Mouse (Mus musculus) midbrain, postnatal 0 days (tissue): ENCODE results near the gene Hsd17b3. TPM values are rescaled to one million over a fixed set of nuclear protein-coding genes. Genes with fewer than 3 reads are reported as not detected.

Source experiments
- ATAC-seq: fragments of 200-750 bp; cut with Nextera tagmentation; 2 replicates; pipeline ENCODE4 v1.8.0; 2017; ENCODE audit warnings: moderate number of reproducible peaks, mild to moderate bottlenecking, moderate TSS enrichment, moderate library complexity; ENCODE audit not compliant: low FRiP score
- DNase-seq: peaks from one replicate; pipeline ENCODE4 v3.0.0-alpha.2; 2015; ENCODE audit warnings: low spot score
- H3K27ac ChIP-seq: fragments of 300-500 bp; sonication (generic); 2 replicates; pipeline ENCODE4 v1.5.1; 2014; ENCODE audit warnings: low read depth, mild to moderate bottlenecking, low read length, mixed read lengths
- H3K27me3 ChIP-seq: fragments of 300-500 bp; sonication (generic); 2 replicates; pipeline ENCODE4 v1.6.1; 2014; ENCODE audit warnings: low read length, control low read depth, mixed read lengths; ENCODE audit not compliant: insufficient read depth
- H3K36me3 ChIP-seq: fragments of 300-500 bp; sonication (generic); 2 replicates; pipeline ENCODE4 v1.6.1; 2014; ENCODE audit warnings: low read length, control low read depth, mixed read lengths; ENCODE audit not compliant: insufficient read depth
- H3K4me1 ChIP-seq: fragments of 300-500 bp; sonication (generic); 2 replicates; pipeline ENCODE4 v1.6.1; 2014; ENCODE audit warnings: mild to moderate bottlenecking, control low read depth, antibody characterized with exemption, low read length, mixed read lengths; ENCODE audit not compliant: insufficient read depth
- H3K4me2 ChIP-seq: fragments of 300-500 bp; sonication (generic); 2 replicates; pipeline ENCODE4 v1.6.1; 2014; ENCODE audit warnings: low read depth, mild to moderate bottlenecking, low read length, mixed read lengths; ENCODE audit not compliant: poor library complexity, severe bottlenecking
- H3K4me3 ChIP-seq: fragments of 300-500 bp; sonication (generic); 2 replicates; pipeline ENCODE4 v1.5.1; 2014; ENCODE audit warnings: low read depth, mild to moderate bottlenecking, low read length, moderate library complexity
- H3K9ac ChIP-seq: fragments of 300-500 bp; sonication (generic); replicated peaks from 2 replicates; pipeline ENCODE4 v1.6.1; 2014; ENCODE audit warnings: mild to moderate bottlenecking, low read length, moderate library complexity, mixed read lengths; ENCODE audit not compliant: poor library complexity, severe bottlenecking
- H3K9me3 ChIP-seq: fragments of 300-500 bp; sonication (generic); 2 replicates; pipeline ENCODE4 v1.6.1; 2016; ENCODE audit warnings: low read length, control low read depth
- CTCF ChIP-seq: IDR thresholded peaks from 2 replicates; pipeline ENCODE4 v1.5.1; 2016; ENCODE audit warnings: antibody characterized with exemption, mild to moderate bottlenecking
- WGBS: fragments of 180-500 bp; shearing (Covaris S2); extraction: QIAGEN DNeasy Blood & Tissue Kit; methylation state at CpG from one replicate; pipeline ENCODE4 v1.1.7; 2014; 5-methylcytosine and 5-hydroxymethylcytosine counted together
- polyA plus RNA-seq: library from polyadenylated mRNA; unstranded; fragments of >200 nt; fragmentation: Nextera tagmentation; extraction: Ambion mirVana; gene quantifications from 2 replicates; pipeline ENCODE4 v1.2.1, GENCODE M21; 2015
- total RNA-seq: library from RNA; depleted of rRNA; stranded (reverse); fragments of >200 nt; gene quantifications from 2 replicates; pipeline ENCODE4 v1.2.3, GENCODE M21; 2014

Gene Hsd17b3
- total and polyA plus RNA-seq, 2 experiments from 2014 or later, result not detected

- H3K4me2 ChIP-seq, result no peak overlapping the region
- ATAC-seq (no peak), DNase-seq (no peak)
- H3K9me3 ChIP-seq, result no peaks in the 10 kb centered on the region
- no peak overlapping the region for H3K27ac ChIP-seq
- H3K4me3 ChIP-seq, result no peak overlapping the region
- H3K9ac ChIP-seq, result no peak overlapping the region
- no peaks in the 10 kb centered on the region for H3K27me3 ChIP-seq
- no peaks in the 10 kb centered on the region for H3K36me3 ChIP-seq
- no peaks in the 10 kb centered on the region for H3K4me1 ChIP-seq
- no peak for TF ChIP-seq CTCF
- 36% methylated on average over 6 of the region's 6 CpGs for WGBS
Measured at GRCm38 (mm10) chr13:64123491-64124188, 34.6 kb upstream of the Hsd17b3 start.

GRCm38 (mm10) chr13:64120760-64121159 lies 31.7 kb upstream of the Hsd17b3 start:
- no peak overlapping the region for H3K4me3 ChIP-seq
- H3K9ac ChIP-seq, result no peak overlapping the region
- DNase-seq (no peak), ATAC-seq (no peak)
- H3K9me3 ChIP-seq, result no peaks in the 10 kb centered on the region
- no peaks in the 10 kb centered on the region for H3K36me3 ChIP-seq
- 55% methylated on average over 4 of the region's 4 CpGs for WGBS
- no peak overlapping the region for H3K27ac ChIP-seq
- H3K4me2 ChIP-seq, result no peak overlapping the region
- H3K4me1 ChIP-seq, result no peaks in the 10 kb centered on the region
- no peaks in the 10 kb centered on the region for H3K27me3 ChIP-seq
- no peak for TF ChIP-seq CTCF

GRCm38 (mm10) chr13:64117442-64117841 lies 28.4 kb upstream of the Hsd17b3 start:
- no peak for DNase-seq
- TF ChIP-seq CTCF, result peak; percentile 40
- no peak overlapping the region for H3K4me3 ChIP-seq
- H3K9ac ChIP-seq, result no peak overlapping the region
- H3K4me2 ChIP-seq, result no peak overlapping the region
- no peaks in the 10 kb centered on the region for H3K9me3 ChIP-seq
- H3K27me3 ChIP-seq, result no peaks in the 10 kb centered on the region
- ATAC-seq, result no peak
- H3K27ac ChIP-seq, result no peak overlapping the region
- 57% methylated on average over 2 of the region's 2 CpGs for WGBS
- no peaks in the 10 kb centered on the region for H3K36me3 ChIP-seq
- H3K4me1 ChIP-seq, result no peaks in the 10 kb centered on the region

GRCm38 (mm10) chr13:64110421-64110820 lies 21.4 kb upstream of the Hsd17b3 start:
- WGBS, result 93% methylated on average over 1 of the region's 1 CpGs
- H3K9me3 ChIP-seq, result no peaks in the 10 kb centered on the region
- ATAC-seq (no peak), DNase-seq (no peak)
- no peaks in the 10 kb centered on the region; the same call in 1 of the 2 replicates for H3K4me1 ChIP-seq
- H3K9ac ChIP-seq, result no peak overlapping the region
- TF ChIP-seq CTCF, result no peak
- H3K4me2 ChIP-seq, result no peak overlapping the region
- H3K27me3 ChIP-seq, result no peaks in the 10 kb centered on the region
- no peak overlapping the region for H3K4me3 ChIP-seq
- H3K36me3 ChIP-seq, result no peaks in the 10 kb centered on the region
- no peak overlapping the region for H3K27ac ChIP-seq

GRCm38 (mm10) chr13:64108381-64108850 lies 19.4 kb upstream of the Hsd17b3 start:
- Histone ChIP-seq H3K4me2 (no peak overlapping the region), H3K36me3 (no peaks in the 10 kb centered on the region), H3K4me3 (no peak overlapping the region), H3K27ac (no peak overlapping the region), H3K4me1 (no peaks in the 10 kb centered on the region; the same call in 1 of the 2 replicates), H3K9ac (no peak overlapping the region), H3K27me3 (no peaks in the 10 kb centered on the region), H3K9me3 (no peaks in the 10 kb centered on the region)
- WGBS, result 22% methylated on average over 5 of the region's 5 CpGs
- ATAC-seq (no peak), DNase-seq (peak; percentile 35)
- no peak for TF ChIP-seq CTCF

- no peaks in the 10 kb centered on the region for H3K27me3 ChIP-seq
- H3K9me3 ChIP-seq, result no peaks in the 10 kb centered on the region
- no peak overlapping the region for H3K4me3 ChIP-seq
- 21% methylated on average over 8 of the region's 8 CpGs for WGBS
- TF ChIP-seq CTCF, result no peak
- H3K4me2 ChIP-seq, result no peak overlapping the region
- H3K9ac ChIP-seq, result no peak overlapping the region
- no peaks in the 10 kb centered on the region for H3K36me3 ChIP-seq
- DNase-seq (peak; percentile 17), ATAC-seq (no peak)
- H3K27ac ChIP-seq, result no peak overlapping the region
- no peaks in the 10 kb centered on the region; the same call in 1 of the 2 replicates for H3K4me1 ChIP-seq
Measured at GRCm38 (mm10) chr13:64107535-64107934, 18.5 kb upstream of the Hsd17b3 start.
